Mouse (Mus musculus) thymus, adult 18-20 months (tissue): ENCODE results near the gene Syt3.

Experiments used
- DNase-seq, 2 experiments: peaks; one replicate each; pipeline ENCODE4 v3.0.0; 2022; ENCODE audit warnings: mixed read lengths in 2 of 2

The Syt3 gene

DNA sequence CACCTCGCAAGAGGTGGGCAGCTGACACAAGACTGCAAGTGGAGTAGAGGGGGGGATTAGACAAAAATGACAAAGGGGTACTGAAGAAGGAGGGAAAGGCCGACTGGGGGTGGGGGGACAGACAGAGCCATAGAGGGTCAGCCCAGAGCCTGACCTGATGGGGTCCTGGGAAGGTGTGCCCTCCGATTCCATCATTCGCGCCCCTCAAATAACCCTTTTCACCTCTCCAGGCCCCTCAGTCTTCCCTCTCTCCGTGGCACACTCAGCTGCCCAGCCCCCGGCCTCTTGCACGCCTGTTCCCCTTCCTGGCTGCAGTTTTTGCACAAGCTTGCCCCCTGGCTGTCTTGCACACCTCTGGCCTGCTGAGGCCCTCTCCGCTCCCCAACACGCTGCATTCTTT, 26.4 kb upstream of the Syt3 start:
- DNase-seq = no peak

DNA sequence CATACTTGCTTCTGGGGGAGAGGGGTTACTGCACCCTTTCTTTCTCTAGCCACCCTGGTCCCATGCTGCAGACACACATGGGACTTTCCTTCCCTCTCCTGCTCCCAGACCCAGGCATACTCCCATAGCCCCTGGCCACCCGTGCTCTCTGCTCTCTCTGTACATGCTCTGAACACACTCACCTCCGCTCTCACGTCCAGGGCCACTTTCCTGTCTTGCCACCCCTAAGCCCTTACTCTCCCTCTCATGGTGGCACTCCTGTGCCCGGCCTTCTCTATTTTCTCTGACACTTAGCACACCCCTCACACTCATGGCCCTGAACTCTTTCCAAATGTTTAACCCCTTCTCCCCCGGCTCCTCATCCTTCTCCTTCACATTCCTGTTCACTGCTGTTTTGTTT, 25.9 kb upstream of the Syt3 start:
- DNase-seq = no peak

DNA sequence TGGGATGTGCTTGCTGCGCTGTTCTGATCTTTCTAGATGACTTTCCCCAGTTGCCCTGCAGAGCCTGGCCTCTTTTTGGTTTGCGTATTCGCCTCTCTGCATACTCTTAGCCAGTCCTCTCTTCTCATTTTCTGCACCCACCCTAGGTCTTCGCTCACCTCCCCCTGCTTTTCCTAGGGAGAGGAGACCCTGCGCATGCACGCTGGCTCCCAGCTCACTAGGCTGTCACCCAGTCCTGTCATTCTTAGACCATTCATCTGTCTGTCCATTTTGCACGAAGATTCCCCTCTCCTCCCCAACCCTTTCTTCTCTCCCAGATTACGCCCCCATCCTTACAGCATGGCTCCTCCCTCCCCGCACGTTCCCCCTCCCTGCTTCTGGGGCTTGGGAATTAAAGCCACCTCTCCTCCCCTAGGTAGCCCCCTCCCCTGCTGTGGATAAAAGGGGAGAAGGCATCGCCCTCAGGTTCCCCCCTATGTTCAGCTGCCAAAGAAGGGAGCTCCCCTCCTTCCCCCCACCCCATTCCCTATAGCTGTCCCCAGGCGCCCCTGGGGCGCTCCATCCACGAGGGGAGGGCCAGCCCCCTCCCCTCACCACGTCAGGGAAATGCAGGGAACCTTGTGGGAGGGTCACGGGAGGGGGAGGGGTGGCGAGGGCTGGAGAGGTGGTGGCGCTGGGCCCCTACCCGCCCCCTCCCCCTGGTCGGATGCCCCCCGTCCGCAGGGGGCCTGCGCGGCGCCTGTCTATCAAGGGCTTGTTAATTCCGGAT, 24.8 kb upstream of the Syt3 start:
- DNase-seq = no peak

DNA sequence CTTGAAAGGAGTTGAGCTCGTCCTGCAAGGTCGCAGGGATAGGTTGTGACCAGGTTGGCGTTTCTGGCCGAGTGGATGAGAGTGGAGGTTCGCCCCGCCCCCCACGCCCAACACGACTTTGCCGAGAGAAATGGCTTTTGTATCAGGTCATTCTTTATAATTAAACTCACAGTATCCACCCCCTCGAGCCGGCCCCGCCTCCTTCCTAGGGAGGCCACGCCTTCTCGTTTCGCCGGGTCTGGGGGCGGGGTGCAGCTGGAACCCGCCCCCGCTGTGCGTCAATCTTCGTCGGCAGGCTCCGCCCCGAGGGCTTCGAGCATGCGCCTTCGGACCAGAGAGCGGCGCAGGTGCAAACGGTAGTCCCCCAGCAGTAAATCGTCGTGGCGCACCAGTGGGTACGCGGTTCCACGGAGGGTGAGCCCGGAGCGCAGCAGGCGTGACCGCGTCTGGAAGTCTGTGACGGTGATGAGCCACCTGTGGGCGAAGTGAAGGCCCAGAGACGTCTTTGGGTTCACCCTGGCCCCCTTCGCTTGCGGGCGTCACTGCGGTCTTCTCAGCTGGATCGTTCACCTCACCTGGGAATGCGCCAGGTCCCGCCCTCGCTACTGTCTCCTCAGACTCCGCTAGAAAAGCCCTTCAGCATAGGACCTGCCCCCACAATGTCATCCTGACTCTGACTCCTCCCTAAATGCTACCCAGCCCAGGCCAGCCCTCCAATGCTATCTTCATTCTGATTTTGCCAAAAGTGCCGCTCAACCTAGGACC, 23.8 kb upstream of the Syt3 start:
- DNase-seq = peak; percentile 80

DNA sequence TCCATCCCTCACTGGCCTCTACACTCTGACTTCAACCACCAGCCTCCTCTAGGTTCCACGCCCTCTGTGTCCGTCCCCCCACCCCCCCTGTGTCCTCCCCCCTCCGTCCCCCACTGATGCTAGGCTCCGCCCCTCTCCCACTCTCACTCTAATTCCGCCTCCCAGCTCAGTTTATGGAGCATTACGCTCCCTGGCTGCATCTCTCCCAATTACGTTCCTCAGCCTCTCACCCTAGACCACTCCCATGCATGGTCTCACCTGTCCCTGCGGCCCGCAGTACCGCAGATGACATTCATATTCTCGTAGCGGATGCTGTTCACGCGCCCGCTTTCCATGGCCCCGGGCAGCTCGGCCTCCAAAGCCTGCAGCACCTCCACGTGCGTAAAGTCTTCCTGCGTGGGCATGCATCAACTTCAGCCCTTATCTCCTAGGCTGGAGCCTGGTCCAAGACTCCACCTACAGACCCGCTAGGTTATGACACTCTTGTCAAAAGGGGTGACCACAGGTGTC, 23.1 kb upstream of the Syt3 start:
- DNase-seq = no peak

DNA sequence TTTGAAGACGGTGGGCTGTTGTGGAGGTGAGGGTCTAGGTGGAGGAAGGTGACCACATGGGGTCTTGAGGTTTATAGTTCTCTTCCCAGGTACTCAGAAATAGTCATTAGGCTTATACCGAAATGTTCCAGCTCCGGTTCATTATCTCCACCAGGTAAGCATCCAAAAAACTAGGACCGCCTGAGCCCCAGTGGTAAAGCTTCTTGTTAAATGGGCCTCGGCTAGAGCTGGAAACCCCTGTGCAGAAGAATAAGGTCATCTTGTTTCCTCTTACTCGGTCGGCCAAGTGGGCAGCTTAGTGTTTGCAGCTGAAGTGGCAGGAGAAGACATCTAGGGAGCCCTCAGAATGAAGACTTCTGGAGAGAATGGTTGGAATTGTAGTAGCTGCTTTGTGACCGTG, 11.2 kb upstream of the Syt3 start:
- no peak for DNase-seq

DNA sequence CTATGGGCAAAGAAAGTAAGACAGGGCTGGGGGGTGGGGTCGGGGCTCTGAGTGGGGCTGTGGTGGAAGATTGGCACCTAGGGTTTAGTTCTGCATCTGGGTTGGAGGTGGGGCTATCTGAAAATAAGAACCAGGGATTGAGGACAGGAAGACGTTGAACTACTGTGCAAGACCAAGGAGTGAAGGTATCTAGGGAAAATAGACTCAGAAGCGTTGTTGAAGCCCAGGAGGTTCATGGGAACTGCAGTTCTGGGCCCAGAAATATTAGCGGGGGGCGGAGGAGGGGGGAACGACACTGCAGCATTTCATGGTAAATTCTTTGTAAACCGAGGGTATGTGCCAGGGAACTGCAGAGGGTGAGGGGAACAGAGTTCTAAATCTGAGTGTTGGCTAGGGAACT, 10.4 kb upstream of the Syt3 start:
- no peak for DNase-seq

DNA sequence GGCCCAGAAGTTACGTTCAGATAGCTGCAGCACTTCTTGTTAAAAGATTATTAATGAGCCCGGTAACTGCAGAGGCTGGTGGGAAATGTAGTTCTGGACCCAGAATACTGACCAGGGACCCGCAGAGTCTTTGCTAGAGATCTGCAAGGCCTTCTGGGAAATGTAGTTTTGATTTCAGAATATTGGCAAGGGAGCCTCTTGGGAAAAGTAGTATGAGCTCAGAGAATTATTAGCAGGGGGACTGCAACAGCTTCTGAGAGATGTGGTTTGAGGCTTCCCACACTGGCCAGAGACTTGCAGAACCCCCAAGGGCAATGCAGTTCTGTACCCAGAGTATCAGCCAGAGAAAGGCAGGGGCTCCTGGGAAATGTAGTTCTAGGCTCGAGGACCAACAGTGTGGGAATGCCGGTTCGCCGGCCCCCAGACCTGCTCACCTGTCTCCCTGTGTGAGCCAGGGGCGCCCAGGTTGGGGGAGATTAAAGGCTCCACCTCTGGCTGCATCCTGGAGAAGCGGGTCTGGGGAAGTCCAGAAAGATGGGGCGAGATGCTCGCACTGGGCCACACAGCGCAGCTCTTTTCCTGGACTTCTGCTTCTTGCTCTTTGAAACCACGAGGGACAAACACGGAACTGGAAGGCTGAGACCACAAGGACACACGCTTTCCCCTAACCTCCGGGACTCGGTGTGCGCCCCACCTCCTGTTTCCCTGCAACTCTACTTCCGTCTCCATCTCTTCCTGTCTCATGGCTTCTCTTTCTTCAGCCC, 9.8 kb upstream of the Syt3 start:
- DNase-seq = peak; percentile 47 to 68

DNA sequence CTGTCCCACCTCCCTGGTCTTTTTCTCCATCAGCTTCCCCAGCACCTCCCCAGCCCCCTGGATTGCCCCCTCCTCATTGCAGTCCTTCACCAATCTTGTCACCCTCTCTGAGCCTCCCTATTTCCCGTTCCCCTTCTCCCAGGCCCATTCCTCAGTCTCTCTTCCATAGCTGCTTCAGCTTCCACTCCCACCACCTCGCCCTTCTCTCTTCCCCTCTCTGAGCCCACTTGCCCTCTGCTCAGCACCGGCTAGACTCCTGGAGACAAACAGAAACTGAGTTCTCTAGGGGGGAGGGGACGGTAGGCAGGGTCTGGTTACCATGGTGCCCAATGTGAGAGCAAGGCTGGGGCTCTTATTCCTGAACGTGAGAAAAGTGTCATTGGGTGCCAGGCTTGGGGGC, 9.1 kb upstream of the Syt3 start:
- no peak for DNase-seq

DNA sequence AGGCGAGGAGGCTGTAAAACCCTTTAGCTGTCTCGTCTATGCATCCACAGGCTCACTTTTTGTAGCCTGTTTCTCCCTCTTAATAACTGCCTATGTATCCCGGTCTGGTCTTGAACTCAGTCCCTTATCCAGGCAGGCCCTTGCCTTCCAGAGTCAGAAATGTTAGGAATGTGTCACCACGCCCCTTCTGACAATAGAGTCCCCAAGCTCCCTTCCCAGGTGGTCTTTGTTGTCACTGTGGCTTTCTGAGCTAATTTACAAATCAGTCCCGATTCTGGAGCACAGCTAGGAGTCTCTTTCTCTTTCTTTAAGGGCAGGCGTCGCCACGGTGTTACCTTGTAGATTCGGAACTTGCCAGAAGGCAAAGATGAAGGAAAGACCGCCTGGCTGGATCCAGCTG, 8.7 kb upstream of the Syt3 start:
- DNase-seq = no peak

DNA sequence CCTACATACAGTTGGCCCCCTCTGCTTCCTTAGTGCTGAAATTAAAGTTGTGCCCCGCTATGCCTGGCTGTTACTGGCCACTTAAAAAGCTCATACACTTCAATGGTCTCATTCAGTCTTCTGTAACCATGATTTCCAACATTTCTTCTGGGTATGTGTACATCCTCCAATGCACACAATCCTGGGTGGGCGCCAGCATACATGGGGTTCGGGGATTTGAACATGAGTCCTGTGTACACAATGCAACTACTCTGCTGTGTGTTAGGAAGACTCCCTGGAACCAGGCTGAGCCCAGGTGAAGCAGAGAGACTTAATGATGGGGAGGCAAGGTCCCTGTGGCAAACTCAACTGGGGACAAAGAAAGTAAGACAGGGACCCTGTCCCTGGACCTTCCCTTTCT, 8.1 kb upstream of the Syt3 start:
- no peak for DNase-seq

DNA sequence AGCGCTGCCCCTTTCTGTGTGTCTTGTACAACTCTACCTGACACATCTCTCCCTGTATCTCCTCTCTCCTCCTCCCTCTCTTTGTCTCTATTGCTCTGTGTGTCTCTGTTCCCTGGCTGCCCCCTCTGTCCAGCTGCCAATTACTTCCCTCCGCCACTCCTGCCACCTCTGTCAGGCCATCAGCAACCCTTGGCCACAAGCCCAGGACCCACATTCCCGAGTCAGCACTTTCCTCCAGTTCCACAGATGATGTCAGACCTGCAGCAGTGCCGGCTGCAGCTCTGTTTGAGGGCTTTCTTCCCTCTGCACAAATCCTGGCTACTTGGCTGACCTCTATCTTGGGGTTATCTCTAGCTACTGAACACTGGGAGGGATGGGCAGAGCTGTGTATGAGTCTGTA, 5.6 kb upstream of the Syt3 start:
- no peak for DNase-seq

DNA sequence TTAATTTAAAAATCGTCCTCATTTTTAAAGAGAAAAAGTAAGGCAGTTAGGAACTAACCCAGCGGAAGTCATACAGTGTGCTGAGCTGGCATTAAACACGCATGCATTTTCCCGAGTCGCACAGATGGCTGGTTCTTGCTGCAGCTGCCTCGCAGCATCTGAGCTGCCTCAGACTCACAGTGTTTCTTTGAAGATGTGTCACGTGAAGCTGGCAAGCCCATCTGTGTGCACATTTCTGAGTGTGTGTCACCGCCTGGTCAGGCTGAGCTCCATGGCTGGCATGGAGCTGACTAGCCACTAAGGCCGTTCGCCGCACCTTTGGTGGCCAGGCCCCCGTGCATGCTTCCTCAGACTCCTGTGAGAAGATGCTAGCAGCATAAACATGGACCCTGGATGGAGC, 1.4 kb upstream of the Syt3 start:
- DNase-seq = peak; percentile 46 to 49

DNA sequence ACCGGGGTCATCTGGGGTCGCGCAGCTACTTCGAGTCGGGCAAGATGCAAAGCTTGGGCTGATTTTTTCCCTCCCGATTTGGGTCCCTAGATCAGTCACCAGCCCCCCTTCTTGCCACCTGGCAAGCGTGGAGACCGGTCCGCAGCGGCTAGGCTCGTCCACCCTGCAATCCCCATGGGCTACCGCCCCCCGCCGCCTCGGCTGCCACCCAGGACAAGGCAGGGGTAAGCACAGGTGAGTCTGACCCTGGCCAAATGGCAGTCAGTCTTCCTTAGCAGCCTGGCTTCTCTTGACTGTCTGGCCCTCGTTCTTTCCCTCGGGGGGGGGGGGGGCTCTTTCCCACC, 786 bp downstream of the Syt3 start:
- no peak for DNase-seq

DNA sequence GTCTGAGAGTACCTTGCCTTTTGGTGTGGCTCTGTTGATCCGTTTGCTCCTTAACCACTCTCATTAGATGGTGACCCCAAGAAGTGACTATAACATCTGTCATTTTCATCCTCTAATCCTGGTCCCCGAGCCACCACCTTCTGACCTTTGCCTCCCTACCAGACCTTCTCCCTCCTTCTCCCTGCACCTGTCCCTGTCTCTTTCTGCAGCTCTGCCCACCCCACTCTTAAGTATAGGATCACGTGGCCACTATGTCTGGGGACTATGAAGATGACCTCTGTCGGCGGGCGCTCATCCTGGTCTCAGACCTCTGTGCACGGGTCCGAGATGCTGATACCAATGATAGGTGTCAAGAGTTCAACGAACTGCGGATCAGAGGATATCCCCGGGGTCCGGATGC, 1.8 kb downstream of the Syt3 start, which contains the start of gene 1700008O03Rik:
Gene 1700008O03Rik, minus strand, starts transcription at position 101 of the 400 bp plus-strand sequence.
- no peak for DNase-seq

DNA sequence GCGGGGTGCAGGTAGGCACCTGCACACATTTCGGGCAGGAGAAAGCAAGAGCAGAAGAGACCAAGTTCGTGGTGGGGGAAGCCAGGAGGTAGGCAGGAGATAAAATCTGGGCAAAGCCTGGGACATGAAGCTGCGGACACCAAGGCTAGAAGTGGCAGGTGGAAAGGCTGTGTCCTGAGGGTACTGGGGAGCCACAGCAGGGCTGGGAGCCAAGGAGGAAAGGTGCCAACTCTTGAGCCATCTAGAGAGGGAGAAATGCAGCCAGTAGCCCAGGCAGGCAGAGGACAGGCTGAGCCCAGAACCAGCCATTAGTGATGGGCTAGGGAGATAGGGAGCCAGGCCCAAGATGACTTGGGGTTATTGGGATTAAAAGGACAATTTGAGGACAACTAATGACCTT, 7.9 kb downstream of the Syt3 start:
- DNase-seq = no peak

DNA sequence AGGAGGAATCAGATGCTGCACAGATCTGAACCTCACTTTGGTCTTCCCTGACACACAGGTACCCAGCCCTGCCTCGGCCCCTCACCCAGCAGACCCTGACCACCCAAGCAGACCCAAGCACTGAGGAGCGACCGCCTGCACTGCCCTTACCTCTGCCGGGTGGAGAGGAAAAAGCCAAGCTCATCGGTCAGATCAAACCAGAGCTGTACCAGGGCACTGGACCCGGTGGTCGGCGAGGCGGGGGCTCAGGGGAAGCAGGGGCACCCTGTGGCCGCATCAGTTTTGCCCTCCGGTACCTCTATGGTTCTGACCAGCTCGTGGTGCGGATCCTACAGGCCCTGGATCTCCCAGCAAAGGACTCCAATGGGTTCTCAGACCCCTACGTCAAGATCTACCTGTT, 8.4 kb downstream of the Syt3 start:
- no peak for DNase-seq

DNA sequence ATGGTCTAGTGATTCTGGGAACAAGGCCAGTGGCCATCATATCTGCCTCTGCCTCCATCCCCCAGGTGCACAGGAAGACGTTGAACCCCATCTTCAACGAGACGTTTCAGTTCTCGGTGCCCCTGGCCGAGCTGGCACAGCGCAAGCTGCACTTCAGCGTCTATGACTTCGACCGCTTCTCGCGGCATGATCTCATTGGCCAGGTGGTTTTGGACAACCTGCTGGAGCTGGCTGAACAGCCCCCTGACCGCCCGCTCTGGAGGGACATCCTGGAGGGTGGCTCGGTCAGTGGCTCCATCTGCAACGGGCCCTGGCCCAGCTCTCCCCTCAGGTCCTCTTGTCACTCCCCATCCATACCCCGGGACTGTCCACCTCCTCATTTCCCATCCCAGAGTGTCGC, 9.4 kb downstream of the Syt3 start:
- DNase-seq = no peak

DNA sequence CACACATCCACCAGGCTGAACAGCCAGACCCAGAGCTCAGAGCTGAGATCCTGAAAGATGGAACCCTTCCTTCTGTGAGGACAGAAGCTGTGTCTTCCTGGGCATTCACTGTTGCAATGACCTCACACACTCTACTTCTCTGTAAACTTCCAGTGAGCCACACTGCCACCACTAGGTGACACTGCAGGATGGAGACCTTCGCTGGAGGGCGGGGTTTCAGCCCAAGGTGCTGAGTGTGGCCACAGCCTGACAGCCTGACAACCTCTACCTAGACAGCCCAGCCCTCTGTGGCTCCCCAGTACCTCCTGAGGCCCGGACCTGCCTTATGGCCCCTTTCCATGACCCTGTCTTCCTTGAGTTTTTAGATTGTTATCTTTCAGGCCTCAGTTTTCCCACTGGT, 14.7 kb downstream of the Syt3 start:
- DNase-seq = peak; percentile 33 to 43

DNA sequence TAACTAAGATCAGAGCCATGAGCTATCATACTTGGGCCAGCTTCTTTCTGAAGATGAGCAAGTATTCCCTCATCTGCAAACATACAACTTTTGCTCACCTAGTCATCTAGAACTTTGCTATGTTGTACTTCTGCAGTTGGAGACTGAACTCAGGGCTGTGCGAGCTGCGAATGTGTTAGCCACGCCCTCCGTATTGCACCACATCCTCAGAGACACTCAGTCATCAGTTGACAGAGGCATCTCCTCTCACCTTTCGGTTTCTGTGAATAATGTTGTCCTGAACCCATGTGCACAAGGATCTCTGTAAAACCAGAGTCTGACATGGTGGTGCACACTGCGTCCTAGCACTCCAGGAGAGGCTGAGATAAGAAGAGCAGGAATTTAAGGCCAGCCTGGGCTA, 17.8 kb downstream of the Syt3 start:
- no peak for DNase-seq

DNA sequence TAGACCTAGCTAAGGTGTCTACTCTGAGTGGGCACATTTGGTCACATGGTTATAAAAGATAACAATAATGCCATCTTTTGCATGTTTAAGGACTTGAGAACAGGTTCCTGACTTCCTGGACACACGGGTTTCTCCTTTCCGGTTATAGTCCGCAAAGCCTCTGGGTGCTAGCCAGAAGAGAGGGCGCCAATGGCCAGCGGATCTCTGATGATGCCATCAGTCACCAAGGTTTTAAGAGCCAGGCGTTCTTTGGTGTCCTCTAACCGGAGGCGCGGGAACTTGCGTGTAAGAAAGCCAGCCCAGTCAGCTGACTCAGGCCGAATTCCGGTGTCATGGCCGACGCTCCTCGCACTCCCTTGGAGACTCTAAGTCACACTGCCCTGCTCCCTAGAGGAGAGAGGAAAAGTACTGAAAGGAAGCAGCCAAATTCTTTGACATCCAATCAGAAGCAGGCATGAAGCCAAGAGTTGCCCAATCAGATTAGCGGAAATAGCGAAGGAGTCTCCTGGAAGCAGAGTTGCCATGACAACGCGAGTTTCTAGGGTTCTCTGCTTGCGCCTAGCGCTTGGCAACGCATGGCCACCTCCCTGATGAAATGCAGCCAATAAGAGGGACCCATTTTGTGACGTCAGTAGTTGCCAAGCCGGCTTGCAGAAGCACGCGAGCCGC, 21.6 kb downstream of the Syt3 start:
- peak; percentile 65 to 83 for DNase-seq

DNA sequence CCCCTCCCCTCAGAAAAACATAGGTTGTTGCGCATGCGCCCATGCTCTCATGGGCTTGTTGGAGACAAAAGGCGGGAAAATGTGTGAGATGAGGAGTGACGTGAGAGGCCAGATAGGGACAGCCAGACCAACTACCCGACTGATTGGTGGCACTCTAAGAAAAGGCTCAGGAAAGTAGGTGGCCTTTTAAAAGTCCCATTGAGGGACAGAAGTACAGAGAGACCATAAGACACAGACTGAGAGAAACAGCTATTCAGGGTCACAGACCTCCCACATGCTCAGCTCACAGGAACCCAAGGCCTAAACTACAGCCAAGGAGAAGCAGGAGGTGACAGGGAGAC, 22.1 kb downstream of the Syt3 start:
- no peak for DNase-seq

DNA sequence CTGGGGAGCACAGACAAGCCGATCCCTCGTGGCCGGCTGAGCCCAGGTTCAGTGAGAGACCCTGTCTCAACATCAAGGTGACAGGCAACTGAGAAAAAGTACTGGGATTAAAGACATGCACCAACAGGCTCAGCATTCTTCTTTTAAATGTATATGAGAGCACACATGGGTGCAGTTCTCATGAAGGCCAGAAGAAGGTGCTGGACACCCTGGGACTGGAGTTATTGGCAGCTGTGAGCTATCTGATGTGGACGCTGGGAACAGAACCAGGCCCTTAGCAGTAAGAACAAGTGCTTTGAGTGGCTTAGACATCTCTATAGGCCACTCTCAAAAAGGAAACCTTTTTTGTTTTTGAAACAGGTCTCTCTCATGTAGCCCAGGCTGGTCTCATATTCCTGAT, 27.2 kb downstream of the Syt3 start:
- DNase-seq = no peak
